Mouse (Mus musculus): ENCODE data around the gene Pnldc1.
"Not testable (repeated sequence)": the region's sequence is repeated elsewhere in the genome, so short reads cannot be mapped to it uniquely, and the experiment has no call there.

Gene Pnldc1

GRCm38 (mm10) chr17:12909361-12910280, at the start of gene Pnldc1:
Gene Pnldc1 (minus strand): TSS chr17:12910230.
- in situ Hi-C loops (cut with MboI, MseI): loop anchor here (5.0 kb wide), 1 partner anchor 78 kb away; no protein-coding TSS in a partner anchor

- in situ Hi-C loops (cut with MboI, MseI): not testable (repeated sequence)
Observed at GRCm38 (mm10) chr17:12959377-12959776, 49.3 kb upstream of the Pnldc1 start.

- in situ Hi-C loops (cut with MboI, MseI): no loop called here
Observed at GRCm38 (mm10) chr17:12956664-12957063, 46.6 kb upstream of the Pnldc1 start.

GRCm38 (mm10) chr17:12949669-12950068, 39.6 kb upstream of the Pnldc1 start:
- in situ Hi-C loops (cut with MboI, MseI): no loop called here

GRCm38 (mm10) chr17:12942459-12943162, 32.6 kb upstream of the Pnldc1 start:
- in situ Hi-C loops (cut with MboI, MseI): no loop called here

- in situ Hi-C loops (cut with MboI, MseI): no loop called here
Observed at GRCm38 (mm10) chr17:12941543-12942260, 31.7 kb upstream of the Pnldc1 start.

- in situ Hi-C loops (cut with MboI, MseI): no loop called here
Observed at GRCm38 (mm10) chr17:12940151-12940805, 30.2 kb upstream of the Pnldc1 start, which contains the start of gene Acat3. Gene Acat3 (minus strand): TSS chr17:12940600.

GRCm38 (mm10) chr17:12939377-12940148, 29.5 kb upstream of the Pnldc1 start:
- in situ Hi-C loops (cut with MboI, MseI): not testable (repeated sequence)

GRCm38 (mm10) chr17:12938077-12938476, 28.0 kb upstream of the Pnldc1 start:
- in situ Hi-C loops (cut with MboI, MseI): no loop called here

- in situ Hi-C loops (cut with MboI, MseI): no loop called here
Observed at GRCm38 (mm10) chr17:12937412-12937970, 27.5 kb upstream of the Pnldc1 start.

GRCm38 (mm10) chr17:12935719-12936118, 25.7 kb upstream of the Pnldc1 start:
- in situ Hi-C loops (cut with MboI, MseI): no loop called here

- in situ Hi-C loops (cut with MboI, MseI): not testable (repeated sequence)
Observed at GRCm38 (mm10) chr17:12931576-12931975, 21.5 kb upstream of the Pnldc1 start.

- in situ Hi-C loops (cut with MboI, MseI): no loop called here
Observed at GRCm38 (mm10) chr17:12925703-12926180, 15.7 kb upstream of the Pnldc1 start.

GRCm38 (mm10) chr17:12925001-12925400, 15.0 kb upstream of the Pnldc1 start:
- in situ Hi-C loops (cut with MboI, MseI): no loop called here

- in situ Hi-C loops (cut with MboI, MseI): no loop called here
Observed at GRCm38 (mm10) chr17:12921073-12921472, 11.0 kb upstream of the Pnldc1 start.

- in situ Hi-C loops (cut with MboI, MseI): no loop called here
Observed at GRCm38 (mm10) chr17:12916588-12917380, 6.8 kb upstream of the Pnldc1 start.

- in situ Hi-C loops (cut with MboI, MseI): no loop called here
Observed at GRCm38 (mm10) chr17:12915881-12916583, 6.0 kb upstream of the Pnldc1 start, which contains the start of gene Mrpl18. Gene Mrpl18 (minus strand): TSS chr17:12916345.

- in situ Hi-C loops (cut with MboI, MseI): no loop called here
Observed at GRCm38 (mm10) chr17:12915488-12915880, 5.5 kb upstream of the Pnldc1 start, which contains the start of gene Tcp1. Gene Tcp1 (plus strand): TSS chr17:12915701.
